Mouse (Mus musculus) heart, postnatal 36 days (tissue): Measurements from ENCODE around the gene Hmcn2. TPM values are rescaled to one million over a fixed set of nuclear protein-coding genes. Genes with fewer than 3 reads are reported as not detected.
A peak's percentile ranks its signal among the peaks of the same experiment; 100 is the strongest.

ENCODE experiments used
- DNase-seq, 2 experiments: peaks; one replicate each; pipeline ENCODE4 v3.0.0; 2021 to 2022
- intact Hi-C: fragments of 180-260 bp; cut with DNase I; formaldehyde crosslinking; loops from one replicate; pipeline ENCODE4 v1.15.1; 2025
- total RNA-seq, 2 experiments: library from RNA; stranded (reverse); gene quantifications; 2 replicates each; pipeline ENCODE4 v1.2.3; 2021

The Hmcn2 gene
- total RNA-seq, 2 experiments from 2014 or later = 12.5 to 16.2 TPM

GRCm38 (mm10) chr2:31472406-31473065 is 158.3 kb downstream of the Hmcn2 start:
- peak; percentile 42 to 53 for DNase-seq
- intact Hi-C loops = loop anchor here (1.0 kb wide), 1 partner anchor 37 kb away; no protein-coding TSS in a partner anchor

DNA sequence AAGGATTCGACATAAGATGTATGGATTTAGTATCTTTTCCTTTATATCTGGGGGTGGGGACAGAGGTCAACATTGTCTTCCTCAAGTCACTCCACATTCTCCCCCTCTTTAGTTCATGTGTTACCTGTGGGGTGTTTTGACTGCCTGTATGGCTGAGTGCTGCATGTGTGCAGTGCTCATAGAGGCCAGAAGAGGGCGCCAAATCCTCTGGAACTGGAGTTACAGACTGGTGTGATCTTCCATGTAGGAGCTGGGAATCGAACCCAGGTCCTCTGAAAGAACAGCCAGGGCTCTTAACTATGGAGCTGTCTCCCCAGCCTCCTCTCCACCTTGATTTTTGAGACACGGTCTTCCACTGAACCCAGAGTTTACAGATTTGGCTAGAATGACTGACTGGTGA is 159.7 kb downstream of the Hmcn2 start:
- intact Hi-C loops = no loop called here
- DNase-seq = no peak

DNA sequence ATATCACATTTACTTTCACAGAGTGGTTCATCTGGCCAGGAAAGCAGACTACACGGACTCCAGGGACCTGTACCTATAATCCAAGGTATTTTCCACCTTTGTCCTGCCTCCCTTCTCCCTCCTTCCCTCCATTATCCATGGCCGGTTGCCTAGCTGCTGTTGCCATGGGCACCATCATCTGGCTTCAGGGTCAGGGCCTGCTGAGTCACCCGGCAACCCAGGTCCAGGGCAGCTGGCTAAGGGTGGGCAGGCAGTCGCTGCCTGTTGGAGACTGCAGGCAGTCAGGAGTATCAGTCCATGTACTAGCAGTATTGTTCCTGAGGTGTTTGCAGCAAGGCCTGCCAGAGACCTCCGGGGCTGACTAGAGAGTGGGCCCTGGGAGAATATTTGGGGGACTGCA is 160.5 kb downstream of the Hmcn2 start:
- intact Hi-C loops = no loop called here
- DNase-seq = no peak

DNA sequence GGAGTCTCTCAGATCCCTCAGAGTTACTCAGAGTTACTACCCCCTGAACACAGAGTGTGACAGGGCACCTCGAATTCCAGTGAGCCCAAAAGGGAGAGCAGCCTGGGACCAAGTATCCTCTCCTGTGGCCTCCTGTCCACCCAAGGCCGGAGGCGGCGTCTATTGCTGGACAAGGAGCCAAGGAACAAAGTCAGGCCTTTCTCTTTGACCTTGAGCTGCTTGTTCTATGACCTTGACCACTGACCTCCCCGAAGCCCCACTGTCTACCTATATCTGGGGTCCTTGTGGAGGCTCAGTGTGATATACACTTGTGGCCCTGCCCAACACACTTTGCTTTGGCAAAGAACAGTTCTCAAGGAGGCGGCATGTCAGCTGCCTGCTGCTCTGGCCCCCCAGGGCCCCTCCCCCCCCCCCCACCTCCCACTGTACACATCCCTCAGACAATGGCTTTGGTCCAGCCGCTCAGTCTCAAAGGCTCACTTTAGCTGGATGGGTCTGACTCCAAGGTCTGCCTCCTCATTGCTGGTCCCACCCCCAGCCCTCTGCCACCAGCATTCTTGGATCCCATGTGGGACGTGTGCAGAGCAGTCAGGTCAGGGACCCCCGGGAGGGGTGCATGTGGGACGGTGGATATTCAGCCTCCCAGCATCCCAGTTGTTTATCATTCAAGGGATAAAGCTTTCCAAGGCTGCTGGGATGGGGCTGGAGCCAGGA is 162.0 kb downstream of the Hmcn2 start:
- intact Hi-C loops = no loop called here
- no peak for DNase-seq

DNA sequence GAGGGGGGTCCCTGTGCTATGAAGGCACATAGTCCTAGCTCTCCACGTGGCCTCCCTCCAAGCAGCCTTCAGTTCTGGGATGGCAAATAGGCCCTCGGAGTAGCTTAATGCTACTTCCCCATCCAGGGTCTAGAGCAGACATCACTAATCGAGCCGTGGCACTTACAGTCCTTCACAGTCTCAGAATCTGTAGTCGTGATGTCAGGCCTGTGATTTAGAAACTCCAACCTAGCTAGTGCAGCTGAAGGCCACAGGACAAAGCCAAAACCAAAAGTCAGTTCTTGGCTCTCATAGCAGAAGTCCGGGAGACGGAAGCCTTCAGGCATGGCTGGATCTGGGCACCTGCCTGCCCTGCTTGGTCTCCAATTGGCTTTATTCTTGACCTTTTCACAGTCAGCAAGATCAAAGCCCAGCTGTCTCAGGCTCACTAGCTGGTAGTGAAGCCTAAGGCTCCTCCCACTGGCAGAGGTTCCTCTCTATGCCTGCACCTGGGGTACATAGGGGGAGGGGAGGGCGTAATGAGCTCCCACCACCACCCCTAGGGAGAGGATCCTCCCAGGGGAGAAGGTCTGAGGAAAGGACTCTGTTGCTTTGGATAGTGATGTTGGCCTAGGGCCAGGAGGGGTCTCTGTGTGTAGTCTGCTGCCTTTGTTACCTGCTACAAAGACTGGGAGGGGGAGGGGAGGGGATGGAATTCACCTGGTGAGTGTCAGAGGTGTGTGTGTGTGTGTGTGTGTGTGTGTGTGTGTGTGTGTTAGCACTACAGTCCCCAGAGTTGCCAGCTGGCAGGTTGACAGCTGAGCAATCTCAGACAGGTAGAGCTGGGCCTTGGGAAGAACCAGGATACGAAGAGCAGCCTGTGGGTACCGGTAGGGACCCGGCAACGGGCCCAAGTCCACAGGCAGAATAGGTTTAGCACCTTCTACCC is 163.3 kb downstream of the Hmcn2 start:
- intact Hi-C loops = no loop called here
- DNase-seq = no peak

DNA sequence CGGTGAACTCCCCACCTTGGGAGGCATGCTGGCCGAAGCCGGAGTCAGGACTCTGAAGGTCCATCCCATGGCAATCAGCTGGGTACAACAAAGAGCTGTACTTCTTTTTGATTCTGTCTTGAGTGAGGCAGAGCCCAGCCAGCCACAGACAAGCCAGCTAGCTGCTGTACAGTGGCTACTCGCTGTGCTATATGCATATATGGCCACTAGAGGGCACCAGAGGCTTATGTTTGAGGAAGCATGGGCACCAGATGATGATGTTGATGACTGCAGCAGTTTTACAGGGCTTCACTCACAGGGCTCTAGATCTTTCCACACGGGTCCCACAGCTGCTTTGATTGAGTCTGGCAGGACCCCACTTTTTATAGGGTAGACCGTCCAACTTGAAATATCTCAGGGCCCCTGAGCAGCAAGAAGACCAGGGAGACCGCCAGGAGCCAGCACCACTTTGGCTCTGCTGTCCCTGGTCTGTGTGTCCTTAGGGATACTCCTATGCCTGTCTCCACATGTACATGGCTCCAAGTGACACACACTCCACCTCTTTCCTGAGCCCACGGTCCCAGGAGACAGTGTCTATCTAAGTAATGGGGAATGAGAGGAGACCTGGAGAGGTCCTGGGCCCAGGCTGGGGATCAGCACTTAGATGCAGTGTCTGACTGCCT is 168.8 kb downstream of the Hmcn2 start:
- DNase-seq = peak; percentile 81 to 85
- intact Hi-C loops = loop anchor here (1.0 to 5.0 kb wide), 3 partner anchors 172 to 432 kb away; no protein-coding TSS in a partner anchor

DNA sequence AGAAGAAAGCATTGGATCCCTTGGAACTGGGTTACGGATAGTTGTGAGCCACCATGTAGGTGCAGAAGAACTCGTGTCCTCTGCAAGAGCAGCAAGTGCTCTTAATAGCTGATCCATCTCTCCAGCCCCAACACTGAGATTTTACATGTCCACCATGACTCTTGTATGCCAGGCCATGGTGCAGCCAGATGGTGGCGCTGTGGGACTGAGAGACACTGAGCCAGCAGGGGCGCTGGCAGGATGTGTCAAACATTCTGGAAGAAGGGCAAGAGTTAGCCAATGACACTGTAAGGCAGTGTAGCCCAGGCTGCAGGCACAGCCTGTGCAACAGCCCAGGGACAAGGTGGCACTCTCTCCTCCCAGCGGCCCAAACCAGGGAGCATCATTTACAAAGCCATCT is 170.0 kb downstream of the Hmcn2 start:
- intact Hi-C loops = loop anchor here (5.0 kb wide), 1 partner anchor 303 kb away; no protein-coding TSS in a partner anchor
- peak; percentile 48 to 59 for DNase-seq

DNA sequence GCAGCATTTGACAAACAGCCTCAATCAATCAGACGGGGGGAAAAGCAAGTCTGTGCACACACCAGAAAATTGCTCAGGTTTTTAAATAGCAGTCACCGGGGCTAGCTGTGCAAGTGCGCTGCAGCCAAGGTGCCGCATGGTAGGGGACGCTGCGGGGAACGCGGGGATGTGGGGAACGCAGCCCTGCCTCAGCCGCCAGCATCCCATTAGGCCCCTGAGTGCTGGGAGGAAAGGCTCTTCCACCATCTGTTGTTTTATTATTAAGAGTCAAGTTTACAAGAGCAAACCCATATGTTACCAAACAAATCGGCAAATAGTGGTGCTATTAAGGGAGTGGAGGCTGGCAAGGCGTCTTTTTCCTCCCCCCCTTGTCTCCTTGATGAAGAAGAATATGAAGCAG is 175.0 kb downstream of the Hmcn2 start:
- intact Hi-C loops = no loop called here
- no peak for DNase-seq

- no peak for DNase-seq
- intact Hi-C loops = no loop called here
These were observed 176.3 kb downstream of the Hmcn2 start for GRCm38 (mm10) chr2:31490556-31490955.

DNA sequence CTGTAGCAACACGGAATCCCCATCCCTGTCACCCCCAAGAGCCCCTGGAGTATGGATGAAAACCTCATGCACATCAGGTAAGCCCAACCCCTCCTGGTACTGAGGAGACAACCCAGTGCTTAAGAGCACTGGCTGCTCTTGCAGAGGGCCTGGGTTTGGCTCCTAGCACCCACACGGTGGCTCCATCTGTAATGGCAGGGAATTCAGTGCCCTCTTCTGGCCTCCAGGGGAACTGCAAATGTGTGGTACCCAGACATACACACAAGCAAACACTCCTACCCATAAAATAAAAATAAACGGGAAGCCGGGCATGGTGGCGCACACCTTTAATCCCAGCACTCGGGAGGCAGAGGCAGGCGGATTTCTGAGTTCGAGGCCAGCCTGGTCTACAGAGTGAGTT is 178.1 kb downstream of the Hmcn2 start:
- intact Hi-C loops = no loop called here
- DNase-seq = no peak

DNA sequence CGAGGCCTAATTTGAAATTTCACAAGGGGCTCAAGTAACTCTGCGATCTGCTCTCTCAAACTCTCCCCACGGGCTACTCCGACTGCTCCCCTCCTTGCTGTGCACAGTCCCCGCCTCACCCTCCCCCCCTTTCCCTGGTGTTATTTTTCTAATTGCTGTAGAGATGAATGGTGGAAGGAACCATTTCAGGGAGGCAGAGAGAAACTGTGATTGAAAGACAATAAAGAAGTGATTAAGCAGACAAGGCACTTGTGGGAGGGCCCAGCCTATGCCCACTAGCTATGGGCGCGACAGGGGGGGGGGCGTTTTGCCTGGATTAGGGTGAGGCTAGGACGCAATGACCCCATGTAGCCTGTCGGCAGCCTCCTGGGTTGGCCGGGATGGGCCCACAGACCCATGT is 179.0 kb downstream of the Hmcn2 start:
- DNase-seq = no peak
- intact Hi-C loops = no loop called here

DNA sequence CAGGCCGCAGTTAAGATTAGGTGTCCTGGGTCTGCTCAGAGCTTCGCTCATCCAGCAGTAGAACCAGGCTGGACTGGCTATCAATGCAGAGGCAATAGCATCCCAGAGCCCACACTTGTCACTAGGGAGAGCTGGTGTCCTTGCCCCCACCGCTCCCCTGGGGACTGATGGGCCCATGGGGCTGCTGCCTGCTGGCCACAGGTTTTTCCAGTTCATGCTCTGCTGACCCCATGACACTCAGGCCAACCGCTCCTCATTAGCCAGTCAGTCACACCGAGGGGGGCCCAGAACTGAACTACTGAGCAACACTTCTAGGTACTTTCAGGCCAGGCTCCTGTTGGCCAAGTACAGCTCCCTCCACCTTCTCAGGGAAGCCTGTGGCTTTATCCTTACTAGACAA is 180.1 kb downstream of the Hmcn2 start:
- intact Hi-C loops = no loop called here
- DNase-seq = no peak

- intact Hi-C loops = no loop called here
- DNase-seq = no peak
These were observed 180.8 kb downstream of the Hmcn2 start for GRCm38 (mm10) chr2:31495046-31495476.

GRCm38 (mm10) chr2:31496141-31496540 is 181.9 kb downstream of the Hmcn2 start:
- intact Hi-C loops = no loop called here
- no peak for DNase-seq

GRCm38 (mm10) chr2:31497113-31497512 is 182.9 kb downstream of the Hmcn2 start:
- intact Hi-C loops = no loop called here
- DNase-seq = no peak

- no peak for DNase-seq
- intact Hi-C loops = no loop called here
These were observed 183.4 kb downstream of the Hmcn2 start for GRCm38 (mm10) chr2:31497635-31498034.

DNA sequence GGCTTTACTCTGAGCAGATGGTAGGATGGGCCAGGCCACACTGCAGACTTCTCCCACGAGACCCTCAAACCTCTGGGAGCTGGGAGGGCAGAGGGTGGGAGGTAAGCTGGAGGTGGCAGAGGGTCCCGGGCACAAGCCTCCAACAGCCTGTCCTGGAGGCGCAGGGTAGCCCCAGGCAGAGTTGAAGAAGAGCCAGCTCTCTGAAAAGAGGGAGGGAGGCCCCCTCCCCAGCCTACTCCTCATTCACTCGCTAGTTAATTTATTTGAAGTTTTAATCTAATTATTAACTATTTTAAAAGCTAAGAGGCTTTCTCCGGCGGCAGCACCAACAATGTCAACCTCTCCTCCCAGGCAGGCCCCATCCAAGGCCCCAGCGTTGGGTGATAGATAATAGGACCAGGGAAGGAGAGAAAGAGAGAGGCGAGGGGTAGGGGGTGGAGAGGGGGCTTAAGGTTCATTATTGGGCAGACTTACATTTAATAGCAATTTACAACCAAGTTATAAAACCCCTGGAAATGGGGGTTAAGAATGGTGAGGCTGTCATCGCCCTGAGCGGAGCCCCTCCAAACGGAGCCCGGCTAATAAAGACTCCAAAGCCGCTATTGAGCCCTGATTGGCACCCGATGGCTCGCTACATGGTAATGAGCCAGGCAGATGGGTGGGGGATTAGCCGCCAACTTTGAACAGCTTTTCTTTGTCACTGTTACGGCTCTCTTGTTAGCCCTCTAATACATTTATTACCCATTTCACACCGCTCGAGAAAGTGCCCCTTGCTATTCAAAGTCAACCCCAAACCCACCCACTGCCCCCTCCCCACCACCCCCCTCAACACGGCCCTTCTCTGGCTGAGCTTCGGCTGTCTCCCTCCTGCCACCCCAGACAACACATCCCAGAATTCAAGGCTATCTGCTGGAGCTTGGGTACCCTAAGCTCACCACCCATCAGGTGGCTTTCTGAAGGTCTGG is 185.4 kb downstream of the Hmcn2 start:
- DNase-seq = no peak
- intact Hi-C loops = no loop called here

GRCm38 (mm10) chr2:31500292-31501204 is 186.3 kb downstream of the Hmcn2 start:
- intact Hi-C loops = no loop called here
- no peak for DNase-seq
